Comparison of ENCODE assay signal across 7 mouse cellular contexts in the genomic region with DNA sequence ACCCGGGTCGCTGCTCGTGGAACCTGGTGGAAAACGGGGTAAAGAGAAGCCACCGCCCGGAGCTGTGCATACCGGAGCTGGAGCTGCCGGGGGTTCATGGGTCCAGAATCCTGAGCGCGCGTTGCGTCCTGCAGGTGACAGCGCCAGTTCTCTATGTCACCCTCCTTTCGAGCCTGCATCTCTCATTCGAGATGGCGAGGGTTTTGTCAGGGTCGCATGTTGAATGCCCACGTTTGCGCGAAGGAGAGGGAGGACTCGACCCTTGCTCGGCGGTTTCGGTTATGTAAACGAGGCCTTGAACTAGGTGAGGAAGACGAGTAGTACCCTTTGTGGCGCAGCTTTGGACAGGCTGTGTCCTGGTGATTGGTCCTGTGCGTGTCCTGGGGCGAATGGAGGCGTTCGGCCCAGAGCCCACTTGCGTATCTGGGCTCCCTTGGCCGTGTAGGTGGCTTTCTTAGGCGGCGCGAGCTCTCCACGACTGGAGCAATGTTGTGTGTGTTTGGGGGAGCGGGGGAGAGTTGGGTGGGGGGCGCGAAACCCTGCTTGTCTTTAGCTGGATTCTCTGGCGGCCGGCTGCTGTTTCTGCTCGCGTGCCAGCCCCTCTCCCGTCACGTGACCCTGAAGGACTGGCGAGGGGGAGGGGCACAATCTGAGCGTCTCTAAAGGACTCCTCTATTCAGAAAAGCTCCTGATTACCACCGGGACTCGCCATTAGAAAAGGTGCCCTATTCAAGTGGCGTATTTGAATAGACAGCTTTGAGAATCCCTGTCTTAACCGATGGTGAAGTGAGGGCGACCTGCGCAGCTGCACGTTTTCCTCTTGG. TPM values are rescaled to one million over a fixed set of nuclear protein-coding genes. Genes with fewer than 3 reads are reported as not detected.
DNase-seq lines count a peak whose midpoint lies in the region; ATAC-seq lines count a peak whose summit lies in the region.

No protein-coding gene starts in this region.

- peak overlapping the region; percentile 99 for H3K4me2 ChIP-seq in embryonic facial prominence, embryonic 14.5 days (ENCODE audit: low read depth, low read length)
- H3K4me2 ChIP-seq in limb, embryonic 13.5 days (replicated peaks): peak overlapping the region; percentile 99
- H3K4me2 ChIP-seq in midbrain, embryonic 13.5 days (replicated peaks): peak overlapping the region; percentile 90

- peaks cover 20% of the 10 kb centered on the region for H3K27me3 ChIP-seq in embryonic facial prominence, embryonic 14.5 days (replicated peaks; ENCODE audit: control insufficient read depth, insufficient read depth, low read length)
- H3K27me3 ChIP-seq in heart, embryonic 10.5 days (ENCODE audit: insufficient read depth, poor library complexity, severe bottlenecking): peaks cover 31% of the 10 kb centered on the region
- peaks cover 58% of the 10 kb centered on the region for H3K27me3 ChIP-seq in limb, embryonic 13.5 days
- peaks cover 18% of the 10 kb centered on the region for H3K27me3 ChIP-seq in midbrain, embryonic 13.5 days

- no peak; the same call in 1 of the 2 replicates for ATAC-seq in embryonic facial prominence, embryonic 14.5 days (ENCODE audit: low read depth)
- peak; percentile 12 for ATAC-seq in limb, embryonic 13.5 days (ENCODE audit: low FRiP score, low read depth)
- ATAC-seq in midbrain, embryonic 13.5 days: peak; percentile 68

- H3K36me3 ChIP-seq in embryonic facial prominence, embryonic 14.5 days (ENCODE audit: control insufficient read depth, insufficient read depth, low read length): no peaks in the 10 kb centered on the region
- H3K36me3 ChIP-seq in heart, embryonic 10.5 days: no peaks in the 10 kb centered on the region
- no peaks in the 10 kb centered on the region for H3K36me3 ChIP-seq in limb, embryonic 13.5 days
- H3K36me3 ChIP-seq in midbrain, embryonic 13.5 days: no peaks in the 10 kb centered on the region

- H3K4me1 ChIP-seq in embryonic facial prominence, embryonic 14.5 days (ENCODE audit: control insufficient read depth, insufficient read depth, low read length): peaks cover 11% of the 10 kb centered on the region; the same call in 1 of the 2 replicates
- peaks cover 24% of the 10 kb centered on the region for H3K4me1 ChIP-seq in heart, embryonic 10.5 days
- peaks cover 22% of the 10 kb centered on the region for H3K4me1 ChIP-seq in limb, embryonic 13.5 days
- H3K4me1 ChIP-seq in midbrain, embryonic 13.5 days (replicated peaks): peaks cover 18% of the 10 kb centered on the region

- H3K27ac ChIP-seq in embryonic facial prominence, embryonic 14.5 days (replicated peaks; ENCODE audit: low read depth, low read length): no peak overlapping the region
- H3K27ac ChIP-seq in heart, embryonic 10.5 days: peak overlapping the region; percentile 87
- H3K27ac ChIP-seq in limb, embryonic 13.5 days: no peak overlapping the region
- peak overlapping the region; percentile 76 for H3K27ac ChIP-seq in midbrain, embryonic 13.5 days

- peak overlapping the region; percentile 54 for H3K9ac ChIP-seq in embryonic facial prominence, embryonic 14.5 days (ENCODE audit: low read depth, low read length)
- peak overlapping the region; percentile 60 for H3K9ac ChIP-seq in limb, embryonic 13.5 days
- H3K9ac ChIP-seq in midbrain, embryonic 13.5 days (replicated peaks): peak overlapping the region; percentile 69

- H3K9me3 ChIP-seq in embryonic facial prominence, embryonic 14.5 days (ENCODE audit: control insufficient read depth, low read length): no peaks in the 10 kb centered on the region
- no peaks in the 10 kb centered on the region for H3K9me3 ChIP-seq in heart, embryonic 10.5 days
- H3K9me3 ChIP-seq in limb, embryonic 13.5 days: no peaks in the 10 kb centered on the region
- H3K9me3 ChIP-seq in midbrain, embryonic 13.5 days: no peaks in the 10 kb centered on the region

- peak overlapping the region; percentile 54 for H3K4me3 ChIP-seq in embryonic facial prominence, embryonic 14.5 days (ENCODE audit: low read depth, low read length)
- peak overlapping the region; percentile 62 for H3K4me3 ChIP-seq in heart, embryonic 10.5 days
- H3K4me3 ChIP-seq in limb, embryonic 13.5 days: peak overlapping the region; percentile 54
- peak overlapping the region; percentile 50 for H3K4me3 ChIP-seq in midbrain, embryonic 13.5 days (replicated peaks)

- peak; percentile 70 for DNase-seq in adrenal gland, postnatal 25 days
- peak; percentile 81 for DNase-seq in embryonic facial prominence, embryonic 14.5 days (ENCODE audit: low spot score)
- peak; percentile 81 for DNase-seq in heart, embryonic 10.5 days (ENCODE audit: low spot score)
- peak; percentile 63 for DNase-seq in kidney, adult 9 months
- peak; percentile 20 to 38 for DNase-seq in spleen, postnatal 36 days (ENCODE audit: low spot score in 2 of 2)

- WGBS in embryonic facial prominence, embryonic 14.5 days: under 1% methylated on average over 51 of the region's 55 CpGs
- 1% methylated on average over 55 of the region's 55 CpGs for WGBS in heart, embryonic 10.5 days
- under 1% methylated on average over 55 of the region's 55 CpGs for WGBS in limb, embryonic 13.5 days
- WGBS in midbrain, embryonic 13.5 days: under 1% methylated on average over 52 of the region's 55 CpGs

RNA-seq across cellular contexts. Expression of a gene that starts 0.8 kb away (rescaled TPM):
- total RNA-seq in adrenal gland, postnatal 25 days (2021): 4.3 and 6.9 TPM in 2 replicates
- polyA plus RNA-seq in embryonic facial prominence, embryonic 14.5 days (2014; fragmentation: Nextera tagmentation; extraction: Ambion mirVana): 2.8 and 3.6 TPM in 2 replicates
- polyA plus RNA-seq in heart, embryonic 10.5 days (2016; fragmentation: Nextera tagmentation; extraction: Ambion mirVana): 1.9 and 3.4 TPM in 2 replicates
- polyA plus RNA-seq in limb, embryonic 13.5 days (2015; fragmentation: Nextera tagmentation; extraction: Ambion mirVana): 0.59 and 0.87 TPM in 2 replicates
- polyA plus RNA-seq in midbrain, embryonic 13.5 days (2015; fragmentation: Nextera tagmentation; extraction: Ambion mirVana): 6.4 and 6.7 TPM in 2 replicates

RNA-seq across cellular contexts. Expression of a gene that starts 46.4 kb away (rescaled TPM):
- not detected in 2 replicates for total RNA-seq in adrenal gland, postnatal 25 days (2021)
- polyA plus RNA-seq in embryonic facial prominence, embryonic 14.5 days (2014; fragmentation: Nextera tagmentation; extraction: Ambion mirVana): not detected in 2 replicates
- not detected in 2 replicates for polyA plus RNA-seq in heart, embryonic 10.5 days (2016; fragmentation: Nextera tagmentation; extraction: Ambion mirVana)
- not detected in 2 replicates for polyA plus RNA-seq in limb, embryonic 13.5 days (2015; fragmentation: Nextera tagmentation; extraction: Ambion mirVana)
- polyA plus RNA-seq in midbrain, embryonic 13.5 days (2015; fragmentation: Nextera tagmentation; extraction: Ambion mirVana): not detected in 2 replicates

RNA-seq across cellular contexts. Expression of a gene that starts 52.1 kb away (rescaled TPM):
- total RNA-seq in adrenal gland, postnatal 25 days (2021): 3.6 and 6.8 TPM in 2 replicates
- polyA plus RNA-seq in embryonic facial prominence, embryonic 14.5 days (2014; fragmentation: Nextera tagmentation; extraction: Ambion mirVana): 10.7 and 12.8 TPM in 2 replicates
- polyA plus RNA-seq in heart, embryonic 10.5 days (2016; fragmentation: Nextera tagmentation; extraction: Ambion mirVana): 16.0 and 16.4 TPM in 2 replicates
- 15.3 and 16.1 TPM in 2 replicates for polyA plus RNA-seq in limb, embryonic 13.5 days (2015; fragmentation: Nextera tagmentation; extraction: Ambion mirVana)
- polyA plus RNA-seq in midbrain, embryonic 13.5 days (2015; fragmentation: Nextera tagmentation; extraction: Ambion mirVana): 13.0 and 14.1 TPM in 2 replicates

Comparison
In these comparisons a context has a peak if more than half of its experiments do, and no peak if none do; other contexts are left out.
1. DNase-seq: peak in every context shown above with its lines; median percentile 81 in embryonic facial prominence, embryonic 14.5 days; 81 in heart, embryonic 10.5 days; 70 in adrenal gland, postnatal 25 days; 63 in kidney, adult 9 months; 29 in spleen, postnatal 36 days.
2. H3K27ac ChIP-seq: peak in heart, embryonic 10.5 days (single experiment) and midbrain, embryonic 13.5 days (single experiment); none in embryonic facial prominence, embryonic 14.5 days (single experiment) and limb, embryonic 13.5 days (single experiment).
3. Peak in every context shown above with its lines, with median percentiles within 50 percentile points of each other: H3K4me2 ChIP-seq, H3K4me3 ChIP-seq and H3K9ac ChIP-seq.